Mouse (Mus musculus): ENCODE results near the gene Agtpbp1.

- no peak for TF ChIP-seq REST (IDR thresholded peaks at IDR 0.05; ENCODE audit: insufficient read depth, insufficient read length)
- TF ChIP-seq E2F4 (IDR thresholded peaks at IDR 0.05; ENCODE audit: insufficient read depth) = no peak
- no peak for TF ChIP-seq SRF (IDR thresholded peaks at IDR 0.05; ENCODE audit: control insufficient read depth, insufficient read length, low read depth)
- TF ChIP-seq POLR2A (IDR thresholded peaks at IDR 0.05; ENCODE audit: insufficient read length, low read depth) = no peak
- TF ChIP-seq MYOD1 (IDR thresholded peaks at IDR 0.05; ENCODE audit: control insufficient read depth in 1 of 3, insufficient read length in 2 of 3, low read depth in 2 of 3) = no peak
- no peak for TF ChIP-seq MAX (IDR thresholded peaks at IDR 0.05; ENCODE audit: low read depth)
- no peak for TF ChIP-seq USF1 (IDR thresholded peaks at IDR 0.05; ENCODE audit: low read depth)
- TF ChIP-seq TCF12 (IDR thresholded peaks at IDR 0.05; ENCODE audit: insufficient read depth, poor library complexity, severe bottlenecking) = no peak
These were observed 35.7 kb downstream of the Agtpbp1 start for GRCm38 (mm10) chr13:59549318-59549798.
